Mouse (Mus musculus) embryonic facial prominence, embryonic 13.5 days (tissue): ENCODE measurements around the gene Stpg4. TPM values are rescaled to one million over a fixed set of nuclear protein-coding genes. Genes with fewer than 3 reads are reported as not detected.

Source experiments
- ATAC-seq: fragments of 200-750 bp; cut with Nextera tagmentation; 2 replicates; pipeline ENCODE4 v1.8.0; 2017; ENCODE audit warnings: low read depth; ENCODE audit not compliant: insufficient number of reproducible peaks, insufficient read depth, low FRiP score, low TSS enrichment
- H3K27ac ChIP-seq: fragments of 300-500 bp; sonication (generic); 2 replicates; pipeline ENCODE4 v1.5.1; 2015; ENCODE audit warnings: moderate library complexity, mild to moderate bottlenecking, inconsistent platforms
- H3K27me3 ChIP-seq: fragments of 300-500 bp; sonication (generic); 2 replicates; pipeline ENCODE4 v1.6.1; 2015; ENCODE audit warnings: mild to moderate bottlenecking, inconsistent platforms
- H3K36me3 ChIP-seq: fragments of 300-500 bp; sonication (generic); 2 replicates; pipeline ENCODE4 v1.6.1; 2015; ENCODE audit warnings: mild to moderate bottlenecking, inconsistent platforms
- H3K4me1 ChIP-seq: fragments of 300-500 bp; sonication (generic); 2 replicates; pipeline ENCODE4 v1.6.1; 2015; ENCODE audit warnings: inconsistent platforms
- H3K4me2 ChIP-seq: fragments of 300-500 bp; sonication (generic); 2 replicates; pipeline ENCODE4 v1.6.1; 2015; ENCODE audit warnings: moderate library complexity, mild to moderate bottlenecking, inconsistent platforms
- H3K4me3 ChIP-seq: fragments of 300-500 bp; sonication (generic); 2 replicates; pipeline ENCODE4 v1.5.1; 2015; ENCODE audit warnings: mild to moderate bottlenecking, inconsistent platforms
- H3K9ac ChIP-seq: fragments of 300-500 bp; sonication (generic); 2 replicates; pipeline ENCODE4 v1.6.1; 2015; ENCODE audit warnings: mild to moderate bottlenecking, inconsistent platforms
- H3K9me3 ChIP-seq: fragments of 300-500 bp; sonication (generic); 2 replicates; pipeline ENCODE4 v1.6.1; 2016; ENCODE audit warnings: inconsistent platforms
- WGBS: fragments of 180-500 bp; shearing (Covaris S2); methylation state at CpG from one replicate; pipeline ENCODE4 v1.1.7; 2015; ENCODE audit warnings: mixed read lengths; 5-methylcytosine and 5-hydroxymethylcytosine counted together
- polyA plus RNA-seq: library from polyadenylated mRNA; unstranded; fragments of >200 nt; fragmentation: Nextera tagmentation; extraction: Ambion mirVana; gene quantifications from 2 replicates; pipeline ENCODE4 v1.2.1, GENCODE M21; 2015

Gene Stpg4
- polyA plus RNA-seq, 1 experiment from 2014 or later: not detected

GRCm38 (mm10) chr17:87403462-87403861 lies 24.1 kb downstream of the Stpg4 start:
- WGBS: 82% methylated on average over 4 of the region's 4 CpGs
- H3K4me2 ChIP-seq: no peak overlapping the region
- no peaks in the 10 kb centered on the region for H3K9me3 ChIP-seq
- no peaks in the 10 kb centered on the region for H3K27me3 ChIP-seq
- H3K4me3 ChIP-seq: no peak overlapping the region
- no peaks in the 10 kb centered on the region for H3K36me3 ChIP-seq
- H3K9ac ChIP-seq: no peak overlapping the region
- ATAC-seq: no peak
- no peak overlapping the region for H3K27ac ChIP-seq
- H3K4me1 ChIP-seq: 0 out of 2 replicates have a peak, but pooled peaks cover 6% of the 10 kb centered on the region

DNA sequence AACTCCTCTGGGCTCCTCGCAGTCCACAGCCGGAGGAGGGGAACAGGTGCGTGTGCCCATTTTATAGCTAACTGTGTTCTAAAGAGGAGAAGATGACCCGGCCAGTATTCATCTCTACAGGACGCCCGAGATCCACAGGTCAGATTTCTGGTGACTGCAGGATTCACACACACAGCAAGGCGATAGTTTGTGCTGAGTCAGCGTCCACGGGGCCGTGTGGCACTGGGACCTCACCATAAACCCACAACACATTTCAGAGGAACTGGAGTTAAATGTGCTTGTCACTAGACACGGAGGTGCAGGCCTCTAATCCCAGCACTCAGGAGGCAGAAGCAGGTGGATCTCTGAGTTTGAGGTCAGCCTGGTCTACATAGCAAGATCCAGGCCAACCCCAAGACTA lies 25.1 kb downstream of the Stpg4 start:
- 88% methylated on average over 11 of the region's 11 CpGs for WGBS

DNA sequence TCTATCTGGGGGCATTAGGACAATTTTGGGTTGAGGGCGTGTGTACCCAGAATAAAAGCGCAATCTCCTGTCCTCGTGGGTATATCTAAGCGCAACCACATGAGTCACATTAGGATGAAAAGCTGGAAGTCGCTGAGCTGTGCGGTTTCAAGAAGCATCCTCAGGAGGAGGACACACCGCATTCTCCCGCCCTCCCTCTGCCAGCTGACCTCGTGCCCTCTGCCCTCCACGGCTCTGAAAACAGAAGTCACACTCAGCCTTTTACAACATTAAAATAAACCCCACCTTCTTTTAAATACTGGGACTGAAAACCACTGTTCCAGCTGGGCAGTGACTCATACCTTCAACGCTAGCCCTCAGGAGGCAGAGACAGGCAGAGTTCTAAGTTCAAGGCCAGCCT lies 30.5 kb downstream of the Stpg4 start:
- Histone ChIP-seq H3K4me2 (no peak overlapping the region), H3K9ac (no peak overlapping the region), H3K4me3 (no peak overlapping the region), H3K36me3 (no peaks in the 10 kb centered on the region), H3K27ac (no peak overlapping the region), H3K4me1 (0 out of 2 replicates have a peak, but pooled peaks cover 8% of the 10 kb centered on the region), H3K9me3 (no peaks in the 10 kb centered on the region), H3K27me3 (no peaks in the 10 kb centered on the region)
- WGBS: 62% methylated on average over 11 of the region's 11 CpGs
- ATAC-seq: no peak

More for the DNA sequence above, 25.1 kb downstream of the Stpg4 start:
- Histone ChIP-seq H3K36me3 (no peaks in the 10 kb centered on the region), H3K4me2 (no peak overlapping the region), H3K9ac (no peak overlapping the region), H3K4me1 (no peaks in the 10 kb centered on the region), H3K27ac (no peak overlapping the region), H3K27me3 (no peaks in the 10 kb centered on the region), H3K9me3 (no peaks in the 10 kb centered on the region), H3K4me3 (no peak overlapping the region)
- no peak for ATAC-seq

GRCm38 (mm10) chr17:87391242-87391641 lies 36.3 kb downstream of the Stpg4 start:
- no peak overlapping the region for H3K4me3 ChIP-seq
- H3K9me3 ChIP-seq: no peaks in the 10 kb centered on the region

DNA sequence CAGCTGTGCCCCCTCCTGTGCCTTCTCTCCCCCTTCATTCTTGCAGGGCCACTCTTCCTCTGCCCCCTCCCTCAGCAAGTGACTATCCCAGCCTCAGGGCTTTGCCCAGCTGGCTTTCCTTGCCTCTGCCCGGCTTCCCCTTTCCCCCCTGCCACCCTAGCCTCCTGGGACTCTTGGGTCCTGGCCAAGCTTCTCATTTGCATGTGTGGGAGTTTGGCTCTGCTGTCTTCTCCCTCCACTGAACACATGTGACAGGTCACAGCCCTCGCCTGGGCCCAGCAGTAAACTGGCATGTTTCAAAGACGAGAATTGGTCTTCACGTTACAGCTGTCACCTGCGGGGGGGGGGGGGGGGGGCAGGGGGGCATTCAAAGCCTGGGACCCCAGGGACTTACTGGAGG lies 40.5 kb downstream of the Stpg4 start:
- no peaks in the 10 kb centered on the region for H3K36me3 ChIP-seq
- 51% methylated on average over 5 of the region's 5 CpGs for WGBS
- no peak for ATAC-seq
- H3K9me3 ChIP-seq: no peaks in the 10 kb centered on the region
- H3K4me3 ChIP-seq: no peak overlapping the region
- peaks cover 10% of the 10 kb centered on the region; the same call in 1 of the 2 replicates for H3K4me1 ChIP-seq
- H3K4me2 ChIP-seq: no peak overlapping the region
- no peak overlapping the region for H3K9ac ChIP-seq
- H3K27ac ChIP-seq: no peak overlapping the region
- H3K27me3 ChIP-seq: peaks cover 4% of the 10 kb centered on the region; the same call in 1 of the 2 replicates

More at GRCm38 (mm10) chr17:87391242-87391641, 36.3 kb downstream of the Stpg4 start:
- Histone ChIP-seq H3K36me3 (no peaks in the 10 kb centered on the region), H3K4me2 (no peak overlapping the region), H3K27me3 (peaks cover 4% of the 10 kb centered on the region; the same call in 1 of the 2 replicates), H3K4me1 (0 out of 2 replicates have a peak, but pooled peaks cover 13% of the 10 kb centered on the region), H3K27ac (no peak overlapping the region), H3K9ac (no peak overlapping the region)
- 72% methylated on average over 7 of the region's 7 CpGs for WGBS
- no peak for ATAC-seq

DNA sequence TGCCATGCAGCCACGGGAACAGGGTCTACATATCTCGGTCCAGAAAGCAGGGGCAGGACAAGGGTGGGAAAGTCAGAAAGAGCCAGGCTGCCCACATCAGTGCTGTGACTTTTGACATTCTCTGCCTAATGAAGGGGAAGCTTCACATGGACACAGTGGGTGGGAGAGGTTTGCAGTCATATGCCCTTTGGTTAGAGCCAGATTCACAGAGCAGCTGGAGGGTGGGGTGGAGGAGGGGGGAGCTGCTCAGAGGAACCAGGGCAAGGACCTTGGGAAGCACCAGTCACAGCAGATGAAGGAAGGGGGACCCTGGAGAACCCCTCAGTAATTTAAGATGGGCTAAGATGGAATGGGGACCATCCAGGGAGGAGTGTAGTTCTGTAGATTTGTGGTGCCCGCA lies 41.7 kb downstream of the Stpg4 start:
- no peak for ATAC-seq
- Histone ChIP-seq H3K27me3 (peaks cover 4% of the 10 kb centered on the region; the same call in 1 of the 2 replicates), H3K9me3 (no peaks in the 10 kb centered on the region), H3K27ac (no peak overlapping the region), H3K4me3 (no peak overlapping the region), H3K36me3 (no peaks in the 10 kb centered on the region), H3K4me2 (no peak overlapping the region), H3K4me1 (peaks cover 10% of the 10 kb centered on the region; the same call in 1 of the 2 replicates), H3K9ac (no peak overlapping the region)
- 84% methylated on average over 3 of the region's 3 CpGs for WGBS

- no peak for ATAC-seq
- Histone ChIP-seq H3K36me3 (no peaks in the 10 kb centered on the region), H3K9ac (no peak overlapping the region), H3K4me3 (no peak overlapping the region), H3K9me3 (no peaks in the 10 kb centered on the region), H3K27ac (no peak overlapping the region), H3K4me2 (no peak overlapping the region), H3K4me1 (peaks cover 52% of the 10 kb centered on the region), H3K27me3 (no peaks in the 10 kb centered on the region)
- 86% methylated on average over 9 of the region's 9 CpGs for WGBS
Measured at GRCm38 (mm10) chr17:87380681-87381080, 46.9 kb downstream of the Stpg4 start.

GRCm38 (mm10) chr17:87379821-87380220 lies 47.7 kb downstream of the Stpg4 start:
- Histone ChIP-seq H3K27me3 (no peaks in the 10 kb centered on the region), H3K4me3 (no peak overlapping the region), H3K4me1 (peaks cover 56% of the 10 kb centered on the region), H3K36me3 (no peaks in the 10 kb centered on the region), H3K27ac (peak overlapping the region; percentile 8; the same call in 1 of the 2 replicates), H3K9me3 (no peaks in the 10 kb centered on the region), H3K9ac (peak overlapping the region; percentile 28; the same call in 1 of the 2 replicates), H3K4me2 (no peak overlapping the region)
- no peak for ATAC-seq
- 51% methylated on average over 10 of the region's 10 CpGs for WGBS

DNA sequence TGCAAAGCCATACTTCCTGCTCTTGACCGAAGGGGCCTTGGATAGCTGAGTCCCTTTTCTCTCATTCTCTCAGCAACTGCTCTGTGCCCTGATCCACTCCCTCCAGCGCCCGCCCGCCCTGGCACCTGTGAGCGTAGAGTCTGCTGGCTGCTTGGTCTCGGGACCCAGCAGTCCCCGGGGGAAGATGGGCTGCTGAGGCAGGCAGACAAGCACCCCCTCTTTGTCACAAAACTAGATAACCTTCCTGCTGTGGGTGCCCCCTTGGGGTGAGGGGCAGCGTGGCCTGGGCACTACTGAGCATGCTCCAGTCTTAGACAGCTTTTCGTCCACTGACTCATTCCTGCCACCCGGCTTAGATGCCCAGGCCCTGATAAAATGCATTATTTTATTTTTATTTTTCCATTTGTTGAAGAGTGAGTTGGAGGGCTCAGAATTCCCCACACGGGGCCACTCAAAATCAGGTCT lies 48.3 kb downstream of the Stpg4 start:
- Histone ChIP-seq H3K27ac (peak overlapping the region; percentile 8; the same call in 1 of the 2 replicates), H3K9me3 (no peaks in the 10 kb centered on the region), H3K4me3 (no peak overlapping the region), H3K9ac (no peak overlapping the region), H3K4me1 (peaks cover 56% of the 10 kb centered on the region), H3K36me3 (no peaks in the 10 kb centered on the region), H3K27me3 (no peaks in the 10 kb centered on the region), H3K4me2 (no peak overlapping the region)
- 79% methylated on average over 11 of the region's 11 CpGs for WGBS
- ATAC-seq: no peak

DNA sequence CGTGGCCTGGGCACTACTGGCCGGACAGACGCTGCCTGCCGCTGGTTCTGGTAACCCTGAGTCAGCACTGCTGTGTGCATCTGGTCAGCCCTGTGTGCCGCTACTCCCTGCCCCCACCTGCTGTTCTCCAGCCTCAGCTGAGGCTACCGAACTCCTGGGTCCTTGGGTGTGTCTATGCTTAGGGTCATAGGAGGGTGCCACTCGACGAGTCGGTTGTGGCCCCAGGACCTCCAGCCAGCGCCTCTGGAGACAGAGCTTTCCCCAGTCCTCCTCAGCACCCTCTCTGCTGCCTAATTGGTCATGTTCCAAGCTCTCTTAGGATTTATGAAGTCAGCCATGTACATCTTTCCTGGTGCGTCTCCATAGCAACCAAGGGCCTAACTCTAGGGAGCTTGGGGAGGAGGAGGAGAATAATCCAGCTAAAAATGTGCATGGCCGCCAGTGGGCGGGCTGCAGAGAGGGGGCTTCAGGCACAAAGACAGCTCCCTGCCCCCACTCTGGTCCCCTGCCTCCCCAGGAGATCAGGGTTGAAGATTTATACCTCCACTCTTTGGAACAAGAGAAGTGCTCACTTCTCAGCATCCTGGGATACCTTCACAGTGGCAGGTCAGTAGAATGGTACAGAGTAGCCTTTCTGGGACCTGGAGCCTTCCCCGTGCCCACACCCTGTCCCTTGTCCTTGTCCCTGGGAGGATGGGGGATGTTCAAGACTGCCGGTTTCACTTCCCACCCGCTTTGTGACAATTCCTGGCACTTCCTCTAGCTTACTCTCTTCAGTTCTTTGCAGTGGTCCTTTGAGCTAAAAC lies 49.0 kb downstream of the Stpg4 start:
- Histone ChIP-seq H3K27me3 (no peaks in the 10 kb centered on the region), H3K9me3 (no peaks in the 10 kb centered on the region), H3K4me3 (no peak overlapping the region), H3K27ac (peak overlapping the region; percentile 66; the same call in 1 of the 2 replicates), H3K4me1 (peaks cover 56% of the 10 kb centered on the region), H3K36me3 (no peaks in the 10 kb centered on the region), H3K4me2 (no peak overlapping the region), H3K9ac (no peak overlapping the region)
- no peak for ATAC-seq
- WGBS: 63% methylated on average over 16 of the region's 16 CpGs

DNA sequence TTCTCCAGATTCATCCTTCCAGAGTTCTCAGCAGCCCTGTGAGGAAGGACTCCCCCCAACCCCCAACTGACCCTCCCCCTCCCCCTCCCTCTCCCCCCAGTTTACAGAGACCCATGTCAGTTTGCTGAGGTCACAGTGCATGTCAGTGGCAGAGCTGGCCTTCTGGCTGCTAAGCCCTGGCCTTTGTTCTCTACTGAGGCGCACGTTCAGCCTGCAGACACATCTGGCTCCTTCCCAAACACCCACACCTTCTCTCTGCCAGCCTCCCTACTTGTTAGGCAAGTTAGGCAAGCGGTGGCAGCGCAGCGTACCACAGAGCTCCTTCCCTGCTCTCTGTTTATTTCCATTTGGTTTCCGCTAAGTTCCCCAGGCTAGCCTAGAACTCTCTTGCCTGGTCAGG lies 50.0 kb downstream of the Stpg4 start:
- no peak overlapping the region for H3K4me3 ChIP-seq
- H3K27me3 ChIP-seq: no peaks in the 10 kb centered on the region
- 53% methylated on average over 6 of the region's 6 CpGs for WGBS
- H3K9ac ChIP-seq: no peak overlapping the region
- H3K9me3 ChIP-seq: no peaks in the 10 kb centered on the region
- peaks cover 51% of the 10 kb centered on the region for H3K4me1 ChIP-seq
- H3K36me3 ChIP-seq: no peaks in the 10 kb centered on the region
- no peak overlapping the region for H3K4me2 ChIP-seq
- 0 out of 2 replicates have a peak, but pooled peaks have one; percentile 17 for ATAC-seq
- H3K27ac ChIP-seq: peak overlapping the region; percentile 66
